Mouse (Mus musculus) C2C12 (cell line): ENCODE data around the gene Chrna7. TPM values are rescaled to one million over a fixed set of nuclear protein-coding genes. Genes with fewer than 3 reads are reported as not detected.

Experiments used
- H3K27me3 ChIP-seq: one replicate; pipeline ENCODE4 v1.6.1; 2011; ENCODE audit not compliant: control insufficient read depth, insufficient read depth, insufficient read length
- H3K36me3 ChIP-seq: one replicate; pipeline ENCODE4 v1.6.1; 2011; ENCODE audit not compliant: control insufficient read depth, insufficient read depth
- H3K4me3 ChIP-seq: one replicate; pipeline ENCODE4 v1.5.1; 2011; ENCODE audit warnings: mild to moderate bottlenecking, control low read depth; ENCODE audit not compliant: poor library complexity, insufficient read depth, severe bottlenecking
- H3K79me2 ChIP-seq: one replicate; pipeline ENCODE4 v1.6.1; 2011; ENCODE audit not compliant: control insufficient read depth, insufficient read depth
- H3K79me3 ChIP-seq: one replicate; pipeline ENCODE4 v1.6.1; 2011; ENCODE audit warnings: low read depth, control low read depth
- H3ac ChIP-seq: one replicate; pipeline ENCODE3; 2011; ENCODE audit warnings: low read depth; ENCODE audit not compliant: control insufficient read depth, insufficient read length
- CEBPB ChIP-seq: IDR thresholded peaks from one replicate; pipeline ENCODE4 v1.6.1; 2011; ENCODE audit warnings: low read depth, mild to moderate bottlenecking, control low read depth, moderate library complexity
- CTCF ChIP-seq: IDR thresholded peaks from one replicate; pipeline ENCODE4 v1.5.1; 2011; ENCODE audit not compliant: control insufficient read depth, insufficient read depth, insufficient read length
- FOSL1 ChIP-seq: IDR thresholded peaks from one replicate; pipeline ENCODE4 v1.8.0; 2011; ENCODE audit warnings: mild to moderate bottlenecking, low read length; ENCODE audit not compliant: poor library complexity, insufficient read depth, severe bottlenecking
- MAX ChIP-seq: IDR thresholded peaks from one replicate; pipeline ENCODE4 v1.6.1; 2011; ENCODE audit warnings: mild to moderate bottlenecking, control low read depth
- MYOD1 ChIP-seq: IDR thresholded peaks from one replicate; pipeline ENCODE4 v1.6.1; 2011; ENCODE audit warnings: low read depth; ENCODE audit not compliant: control insufficient read depth, insufficient read length
- MYOG ChIP-seq: IDR thresholded peaks from one replicate; pipeline ENCODE4 v1.6.1; 2011; ENCODE audit not compliant: control insufficient read depth, insufficient read length; ENCODE audit errors: extremely low read depth
- USF1 ChIP-seq: IDR thresholded peaks from one replicate; pipeline ENCODE4 v1.6.1; 2011; ENCODE audit warnings: low read depth, mild to moderate bottlenecking, control low read depth, moderate library complexity
- long read RNA-seq, 2 experiments: library from polyadenylated mRNA; unstranded; transcript quantifications; one replicate each; pipeline ENCODE4 v2.0.0; 2019 to 2020
- polyA plus RNA-seq: library from polyadenylated mRNA; unstranded; fragments of >200 nt; fragmentation: generic; extraction: Trizol; gene quantifications from one replicate; pipeline ENCODE4 v1.2.1, GENCODE M21; 2012; ENCODE audit warnings: missing spikeins

Chrna7 gene
- polyA plus RNA-seq = 0.04 TPM
- long read RNA-seq, experiment 1 = 0 reads
- long read RNA-seq, experiment 2 = 0 reads

DNA sequence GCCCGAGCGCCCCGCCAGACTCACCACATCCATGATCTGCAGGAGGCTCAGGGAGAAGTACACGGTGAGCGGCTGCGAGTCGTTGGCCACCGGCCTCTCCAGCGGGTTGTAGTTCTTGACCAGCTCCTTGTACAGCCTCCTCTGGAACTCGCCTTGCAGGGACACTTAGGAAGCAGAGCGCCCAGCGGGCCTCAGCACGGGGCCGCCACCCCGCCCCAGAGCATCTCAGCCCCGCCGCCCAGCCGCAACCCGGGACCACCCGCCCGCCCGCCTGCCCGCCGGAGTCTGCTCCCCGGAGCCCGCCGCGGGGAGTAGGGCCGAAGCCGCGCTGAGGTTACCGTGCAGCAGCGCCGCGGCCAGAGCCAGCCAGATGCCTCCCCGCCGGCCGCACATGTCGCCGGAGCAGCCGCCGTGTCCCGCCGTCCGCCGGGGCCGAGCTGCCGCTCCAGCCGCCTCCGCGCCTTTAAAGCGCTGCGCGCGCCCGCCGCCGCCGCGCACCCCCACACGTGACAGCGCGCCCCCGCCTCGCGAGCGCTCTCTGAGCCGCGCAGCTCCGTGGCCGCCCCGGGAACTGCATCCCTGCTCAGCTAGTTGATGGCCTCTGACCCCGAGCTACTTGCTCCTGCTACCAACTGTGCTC, at the start of gene Chrna7:
Gene Chrna7, minus strand, starts transcription at position 486 of the 640 bp plus-strand sequence.
- Histone ChIP-seq H3K79me2 (no peaks in the 10 kb centered on the region), H3ac (no peak within 1 kb of the TSS), H3K27me3 (peaks cover 3% of the 10 kb centered on the region), H3K79me3 (no peaks in the 10 kb centered on the region), H3K36me3 (no peaks in the 10 kb centered on the region), H3K4me3 (no peak within 1 kb of the TSS)
- no peak for TF ChIP-seq USF1
- TF ChIP-seq CTCF = no peak
- TF ChIP-seq FOSL1 = no peak
- TF ChIP-seq MAX = no peak
- no peak for TF ChIP-seq CEBPB
- no peak for TF ChIP-seq MYOD1
- TF ChIP-seq MYOG = no peak

DNA sequence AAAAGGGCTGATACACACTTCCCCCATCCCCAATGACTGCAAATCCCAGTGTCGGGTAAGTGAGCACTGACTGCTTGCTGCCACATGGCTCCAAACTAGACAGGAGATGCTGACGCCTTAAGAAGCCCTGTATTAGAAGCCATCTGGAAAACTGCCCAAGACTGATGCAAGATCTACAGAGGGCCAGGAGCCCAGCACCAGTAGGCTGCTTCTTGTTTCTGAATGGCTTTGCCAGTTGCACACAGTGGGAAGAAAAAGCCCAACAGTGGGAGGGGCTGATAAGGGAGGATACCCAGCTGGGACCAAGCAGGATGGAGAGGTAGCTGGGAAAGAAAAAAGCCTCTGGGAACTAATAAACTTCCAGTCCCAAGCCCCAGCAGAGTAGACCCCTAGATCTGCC, 37.0 kb upstream of the Chrna7 start:
- TF ChIP-seq FOSL1 (no peak), MYOD1 (no peak), CEBPB (no peak)
- Histone ChIP-seq H3K4me3 (no peak overlapping the region), H3K36me3 (no peaks in the 10 kb centered on the region), H3K27me3 (no peaks in the 10 kb centered on the region), H3K79me2 (no peaks in the 10 kb centered on the region), H3K79me3 (no peaks in the 10 kb centered on the region), H3ac (no peak overlapping the region)

DNA sequence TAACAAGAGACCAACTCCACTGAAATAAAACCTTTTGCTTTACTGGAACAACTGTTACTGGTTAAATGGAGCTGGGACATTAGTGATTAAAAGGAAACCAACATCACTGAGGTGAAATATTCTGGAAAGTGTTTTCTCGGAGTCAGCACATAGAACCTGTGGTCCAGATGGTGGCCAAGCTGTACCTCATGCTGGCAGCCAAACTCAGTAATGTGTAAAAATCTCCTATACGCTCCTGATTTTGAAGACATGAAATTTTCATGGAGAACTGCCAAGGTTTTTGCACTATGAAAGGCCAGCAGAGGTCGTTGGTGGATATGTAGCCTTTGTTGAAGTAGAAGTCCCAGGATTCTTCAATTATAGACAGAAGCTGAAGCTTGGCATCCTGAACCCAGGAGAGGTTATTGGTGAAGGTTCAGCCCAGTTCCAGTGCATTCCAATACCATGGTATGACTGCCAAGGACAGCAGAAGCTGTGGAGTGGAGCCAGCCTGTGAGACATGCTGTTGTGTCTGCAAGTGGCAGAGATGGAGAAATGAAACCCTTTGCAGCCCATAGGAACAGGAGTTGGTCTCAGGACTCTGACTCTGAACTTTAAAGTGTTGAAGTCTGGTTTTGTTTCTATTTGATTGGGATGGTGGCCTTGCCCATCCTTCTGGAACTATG, 25.6 kb upstream of the Chrna7 start:
- Histone ChIP-seq H3K79me3 (no peaks in the 10 kb centered on the region), H3K4me3 (no peak overlapping the region), H3K27me3 (no peaks in the 10 kb centered on the region), H3ac (no peak overlapping the region), H3K79me2 (no peaks in the 10 kb centered on the region), H3K36me3 (no peaks in the 10 kb centered on the region)
- TF ChIP-seq USF1 (no peak), MYOG (no peak), CEBPB (no peak), MAX (no peak), FOSL1 (no peak), MYOD1 (no peak), CTCF (no peak)

DNA sequence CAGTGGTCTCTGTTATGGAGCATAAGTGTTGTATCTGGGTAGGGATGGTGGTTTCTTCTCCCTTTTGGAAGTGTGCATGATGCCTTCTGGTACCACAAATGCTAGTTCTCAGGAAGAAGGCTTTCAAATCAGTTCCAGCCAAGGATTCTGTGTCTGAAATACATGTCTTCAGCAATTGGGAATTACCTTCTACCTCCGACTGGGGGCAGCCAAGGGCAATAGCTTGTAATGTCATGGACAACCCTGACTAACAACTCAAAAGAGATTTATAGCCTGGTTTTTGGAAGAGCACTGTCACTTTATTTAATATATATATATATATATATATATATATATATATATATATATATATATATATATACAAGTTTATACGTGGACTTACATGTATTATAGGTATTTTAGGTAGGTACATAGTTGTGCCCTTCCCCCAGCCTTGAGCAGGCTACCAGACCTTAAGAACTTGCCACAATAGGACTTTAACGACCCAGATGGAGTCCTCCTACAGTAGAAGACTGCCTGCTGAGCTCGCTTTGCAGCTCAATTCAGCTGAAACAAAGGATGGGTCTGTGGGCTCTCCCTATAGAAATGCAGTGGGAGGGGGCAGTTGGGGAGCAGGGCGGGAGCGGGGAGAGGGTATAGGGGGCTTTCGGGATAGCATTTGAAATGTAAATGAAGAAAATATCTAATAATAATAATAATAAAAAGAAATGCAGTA, 12.9 kb upstream of the Chrna7 start:
- Histone ChIP-seq H3K36me3 (no peaks in the 10 kb centered on the region), H3K4me3 (no peak overlapping the region), H3ac (no peak overlapping the region), H3K27me3 (no peaks in the 10 kb centered on the region), H3K79me2 (no peaks in the 10 kb centered on the region), H3K79me3 (no peaks in the 10 kb centered on the region)
- TF ChIP-seq MAX (no peak), USF1 (no peak), FOSL1 (no peak), CTCF (no peak), MYOG (no peak), MYOD1 (no peak), CEBPB (no peak)

DNA sequence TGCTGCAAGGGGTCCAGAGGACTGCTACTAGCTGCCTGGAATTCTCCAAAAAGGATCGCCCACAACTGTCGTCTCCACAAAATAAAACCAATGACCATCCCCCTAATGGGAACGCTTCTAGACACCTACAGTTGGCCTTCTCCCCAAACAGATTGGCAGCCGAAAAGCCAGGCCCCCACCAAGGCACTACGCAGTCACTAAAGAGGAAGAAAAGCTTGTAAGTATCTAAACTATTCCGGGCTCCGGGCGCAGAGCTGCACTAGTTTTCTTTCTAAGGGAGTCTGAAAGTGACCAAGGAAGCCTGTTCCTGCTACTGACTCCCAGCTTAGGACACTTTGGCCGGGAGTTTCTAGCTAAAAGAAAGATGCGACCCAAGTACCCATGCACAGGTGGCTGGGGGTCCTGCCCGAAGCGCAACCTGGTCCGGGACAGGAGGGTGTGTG, 707 bp downstream of the Chrna7 start:
- no peaks in the 10 kb centered on the region for H3K36me3 ChIP-seq
- no peaks in the 10 kb centered on the region for H3K79me3 ChIP-seq
- TF ChIP-seq MYOD1 = no peak
- TF ChIP-seq USF1 = no peak
- H3K27me3 ChIP-seq = peaks cover 3% of the 10 kb centered on the region
- no peak overlapping the region for H3K4me3 ChIP-seq
- no peaks in the 10 kb centered on the region for H3K79me2 ChIP-seq
- no peak overlapping the region for H3ac ChIP-seq

DNA sequence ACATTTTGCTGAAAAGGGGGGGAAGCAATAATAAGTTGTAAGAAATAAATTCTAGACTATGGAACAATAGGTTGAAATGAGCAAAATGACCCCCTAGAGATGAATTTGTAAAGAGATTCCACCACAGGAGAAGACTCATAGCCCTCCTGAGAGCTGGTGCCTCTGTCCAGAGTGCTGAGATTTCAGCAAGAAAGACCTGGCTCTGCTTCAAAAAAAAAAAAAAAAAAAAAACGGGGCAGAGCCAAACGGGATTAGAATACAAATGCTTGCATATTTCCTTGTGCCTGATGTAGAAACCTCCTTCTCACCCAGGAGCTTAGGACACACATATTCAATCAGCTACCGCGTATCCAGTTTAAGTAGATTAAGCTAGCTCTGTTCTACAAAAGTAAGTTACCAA, 2.9 kb downstream of the Chrna7 start:
- no peaks in the 10 kb centered on the region for H3K36me3 ChIP-seq

More for the DNA sequence above, 2.9 kb downstream of the Chrna7 start:
- Histone ChIP-seq H3K79me3 (no peaks in the 10 kb centered on the region), H3ac (no peak overlapping the region), H3K4me3 (no peak overlapping the region), H3K27me3 (peaks cover 3% of the 10 kb centered on the region), H3K79me2 (no peaks in the 10 kb centered on the region)
- TF ChIP-seq CTCF (no peak), FOSL1 (no peak), CEBPB (no peak), MYOG (no peak), MYOD1 (no peak), MAX (no peak), USF1 (no peak)
